Mouse (Mus musculus) forebrain, embryonic 10.5 days (tissue): ENCODE measurements at regions not wholly inside any gene's neighbourhood (a gene's known extent, or its start where the extent isn't known, plus 50 kb on each side); places are given as distances from the start of the nearest gene placed in this dataset.

Experiments
- DNase-seq: peaks from one replicate; pipeline ENCODE4 v3.0.0-alpha.2; 2017; ENCODE audit warnings: low spot score; ENCODE audit errors: extremely low spot score
- H3K27ac ChIP-seq: fragments of 300-500 bp; sonication (generic); 2 replicates; pipeline ENCODE4 v1.5.1; 2016; ENCODE audit warnings: mild to moderate bottlenecking
- H3K27me3 ChIP-seq: fragments of 300-500 bp; sonication (generic); 2 replicates; pipeline ENCODE4 v1.6.1; 2016; ENCODE audit warnings: mild to moderate bottlenecking; ENCODE audit not compliant: poor library complexity, severe bottlenecking
- H3K36me3 ChIP-seq: fragments of 300-500 bp; sonication (generic); replicated peaks from 2 replicates; pipeline ENCODE4 v1.6.1; 2016; ENCODE audit warnings: mild to moderate bottlenecking, moderate library complexity
- H3K4me1 ChIP-seq: fragments of 300-500 bp; sonication (generic); 2 replicates; pipeline ENCODE4 v1.6.1; 2016
- H3K4me3 ChIP-seq: fragments of 300-500 bp; sonication (generic); 2 replicates; pipeline ENCODE4 v1.5.1; 2016; ENCODE audit warnings: mild to moderate bottlenecking, moderate library complexity
- H3K9me3 ChIP-seq: fragments of 300-500 bp; sonication (generic); 2 replicates; pipeline ENCODE4 v1.6.1; 2016; ENCODE audit warnings: mild to moderate bottlenecking, moderate library complexity
- WGBS: fragments of 180-500 bp; shearing (Covaris S2); methylation state at CpG from one replicate; pipeline ENCODE4 v1.1.7; 2016; 5-methylcytosine and 5-hydroxymethylcytosine counted together

- Histone ChIP-seq H3K4me1 (peaks cover 29% of the 10 kb centered on the region), H3K36me3 (no peaks in the 10 kb centered on the region), H3K27me3 (no peaks in the 10 kb centered on the region; the same call in 1 of the 2 replicates), H3K4me3 (no peak overlapping the region), H3K27ac (peak overlapping the region; percentile 63; the same call in 1 of the 2 replicates), H3K9me3 (no peaks in the 10 kb centered on the region)
- WGBS = 61% methylated on average over 4 of the region's 4 CpGs
- DNase-seq = no peak
Observed at GRCm38 (mm10) chr12:54264418-54264733, 60.7 kb upstream of the Egln3 start.

- Histone ChIP-seq H3K27ac (peak overlapping the region; percentile 63; the same call in 1 of the 2 replicates), H3K36me3 (no peaks in the 10 kb centered on the region), H3K9me3 (no peaks in the 10 kb centered on the region), H3K4me3 (no peak overlapping the region), H3K4me1 (peaks cover 29% of the 10 kb centered on the region), H3K27me3 (no peaks in the 10 kb centered on the region; the same call in 1 of the 2 replicates)
- WGBS = 58% methylated on average over 13 of the region's 13 CpGs
- no peak for DNase-seq
Observed at GRCm38 (mm10) chr12:54263733-54264417, 60.2 kb upstream of the Egln3 start.

DNA sequence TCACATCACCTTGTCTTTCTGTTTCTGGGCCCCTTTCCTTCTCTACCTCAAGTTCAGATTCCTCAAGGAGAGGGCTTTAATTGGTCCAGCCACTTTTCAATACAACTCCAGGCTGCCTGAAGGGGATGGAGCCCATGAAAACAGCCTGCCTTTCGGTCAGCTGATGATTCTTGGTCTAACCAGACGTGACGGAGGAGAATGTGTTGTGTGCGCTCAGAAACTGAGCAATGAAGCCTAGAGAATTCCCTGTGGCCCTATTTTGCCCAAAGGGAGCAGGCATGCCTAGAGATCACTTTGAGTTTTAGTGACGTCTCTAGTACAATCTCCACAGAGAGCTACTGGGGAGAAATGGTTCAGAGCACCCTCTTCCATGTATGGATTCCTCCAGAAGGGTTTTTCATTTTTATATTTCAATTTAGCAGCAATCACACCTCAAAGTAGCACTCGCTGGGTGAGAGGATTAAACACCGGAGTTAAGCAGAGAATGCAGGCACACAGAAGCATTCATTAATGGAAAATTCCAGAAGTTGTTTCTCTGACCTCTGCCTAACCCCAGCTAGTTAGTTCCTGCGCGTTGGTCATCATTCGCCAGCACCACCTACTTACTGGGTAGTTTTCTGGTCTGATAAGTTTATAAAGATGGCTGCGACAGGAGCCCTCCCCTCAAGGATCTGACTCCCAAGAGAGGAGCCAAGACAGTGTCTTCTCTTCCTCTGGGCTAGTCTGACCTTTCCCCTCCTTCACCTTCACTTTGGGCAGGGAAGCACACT, 58.8 kb upstream of the Egln3 start:
- Histone ChIP-seq H3K9me3 (no peaks in the 10 kb centered on the region), H3K36me3 (no peaks in the 10 kb centered on the region), H3K27me3 (no peaks in the 10 kb centered on the region; the same call in 1 of the 2 replicates), H3K27ac (no peak overlapping the region), H3K4me3 (no peak overlapping the region), H3K4me1 (peaks cover 35% of the 10 kb centered on the region)
- DNase-seq = no peak
- WGBS = 79% methylated on average over 11 of the region's 11 CpGs

DNA sequence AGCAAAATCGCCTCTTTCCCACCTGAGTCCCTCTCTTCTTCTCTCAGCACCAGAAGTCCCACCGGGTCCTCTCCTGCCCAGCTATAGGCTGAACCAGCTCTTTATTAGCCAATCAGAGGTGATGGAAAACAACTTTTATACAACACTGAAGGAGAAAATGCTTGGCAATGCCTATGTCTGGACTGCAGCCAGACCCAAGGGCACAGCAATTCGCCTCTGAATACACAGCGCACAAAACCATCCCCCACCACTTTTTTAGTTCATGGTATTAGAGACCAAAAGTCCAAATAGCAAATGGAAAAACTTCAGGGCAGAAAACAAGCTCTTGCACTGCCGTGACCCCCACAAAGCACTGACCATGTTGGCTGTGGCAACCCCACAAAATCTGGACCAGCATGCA, 57.8 kb upstream of the Egln3 start:
- H3K4me1 ChIP-seq = peaks cover 35% of the 10 kb centered on the region
- no peaks in the 10 kb centered on the region for H3K9me3 ChIP-seq
- no peaks in the 10 kb centered on the region; the same call in 1 of the 2 replicates for H3K27me3 ChIP-seq
- H3K4me3 ChIP-seq = no peak overlapping the region
- H3K27ac ChIP-seq = no peak overlapping the region
- no peaks in the 10 kb centered on the region for H3K36me3 ChIP-seq
- 91% methylated on average over 5 of the region's 5 CpGs for WGBS
- DNase-seq = no peak

DNA sequence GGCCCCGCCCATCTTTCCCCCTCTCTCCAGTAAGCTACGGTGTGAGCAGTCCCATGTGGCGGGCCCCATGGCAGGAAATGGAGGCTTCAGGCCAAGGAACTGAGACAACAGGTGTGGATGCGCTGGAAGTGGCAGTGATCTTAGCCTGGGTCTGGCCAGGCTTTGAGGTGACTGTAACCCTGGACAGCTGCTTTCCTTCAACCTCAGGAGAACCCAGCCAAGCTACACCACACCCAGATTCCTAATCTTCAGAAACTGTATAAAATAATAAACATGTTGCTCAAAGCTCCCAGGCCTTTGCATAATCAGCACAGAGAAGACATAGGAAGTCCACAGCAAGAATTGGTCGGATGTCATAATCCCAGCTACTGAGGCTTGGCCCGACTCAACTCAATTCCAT, 56.8 kb upstream of the Egln3 start:
- H3K9me3 ChIP-seq = no peaks in the 10 kb centered on the region
- H3K36me3 ChIP-seq = no peaks in the 10 kb centered on the region
- 79% methylated on average over 6 of the region's 6 CpGs for WGBS
- H3K4me1 ChIP-seq = peaks cover 33% of the 10 kb centered on the region
- H3K27ac ChIP-seq = no peak overlapping the region
- no peak overlapping the region for H3K4me3 ChIP-seq
- DNase-seq = no peak
- no peaks in the 10 kb centered on the region; the same call in 1 of the 2 replicates for H3K27me3 ChIP-seq

DNA sequence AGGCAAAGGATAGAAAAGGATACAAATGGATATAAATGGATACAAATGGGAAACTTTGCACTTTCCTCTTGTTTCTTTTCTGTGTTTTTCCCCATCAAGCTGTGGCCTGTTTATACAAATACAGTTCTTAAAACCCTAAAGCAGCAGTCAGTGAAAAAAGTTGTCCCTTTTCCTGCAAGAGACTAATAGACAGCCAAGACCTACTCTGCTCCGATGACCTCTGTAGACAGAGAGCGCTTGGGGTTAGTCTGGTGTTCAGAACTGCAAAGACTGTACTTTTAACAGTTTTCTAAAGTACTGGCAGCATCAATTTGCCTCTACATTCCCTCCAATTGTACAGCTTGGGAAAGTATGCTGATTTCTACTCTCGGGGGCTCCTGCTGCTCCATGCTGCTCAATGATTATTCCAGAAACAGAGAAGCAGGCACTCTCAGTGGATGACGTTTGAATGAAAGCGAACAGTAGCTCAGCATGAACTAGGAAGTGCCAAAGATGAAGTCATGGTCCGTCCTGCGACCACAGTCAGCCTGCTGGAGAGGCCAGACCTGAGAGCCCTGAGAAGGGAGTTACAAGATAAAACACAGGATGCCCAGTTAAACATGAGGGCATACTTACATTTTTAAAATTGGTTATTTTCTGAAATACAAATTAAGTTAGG, 54.2 kb upstream of the Egln3 start:
- DNase-seq = no peak

DNA sequence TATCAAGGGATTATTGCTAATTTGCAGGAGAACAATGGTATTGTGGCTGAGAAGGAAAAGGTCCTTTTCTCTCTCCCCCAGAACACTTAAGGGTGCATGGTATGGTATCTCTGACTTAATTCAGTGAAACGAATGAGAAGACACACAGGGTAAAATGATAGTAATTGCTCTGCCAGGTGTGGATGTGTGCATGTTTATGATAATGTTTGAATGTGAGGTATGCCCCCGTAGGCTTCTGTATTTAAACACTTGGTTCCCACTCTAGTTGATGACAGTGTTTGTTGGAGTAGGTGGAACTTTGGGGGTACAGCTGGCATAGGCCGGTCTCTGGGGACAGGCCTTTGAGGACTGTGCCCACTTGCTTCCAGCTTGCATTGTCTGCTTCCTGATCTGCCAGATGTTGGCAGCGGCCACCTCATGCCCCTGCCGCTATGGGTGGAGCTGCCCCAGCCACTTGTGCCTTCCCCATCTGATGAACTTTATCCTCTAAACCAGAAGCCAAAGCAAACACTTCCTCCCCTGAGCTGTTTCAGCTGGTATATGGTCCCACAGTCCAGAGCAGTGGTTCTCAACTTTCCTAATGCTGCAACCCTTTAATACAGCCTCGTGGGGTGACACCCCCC, 53.0 kb upstream of the Egln3 start:
- Histone ChIP-seq H3K27ac (no peak overlapping the region), H3K4me3 (no peak overlapping the region), H3K27me3 (no peaks in the 10 kb centered on the region; the same call in 1 of the 2 replicates), H3K9me3 (no peaks in the 10 kb centered on the region), H3K36me3 (no peaks in the 10 kb centered on the region), H3K4me1 (peaks cover 5% of the 10 kb centered on the region)
- DNase-seq = no peak
- WGBS = 89% methylated on average over 6 of the region's 6 CpGs

More for the DNA sequence above, 54.2 kb upstream of the Egln3 start:
- no peak overlapping the region for H3K27ac ChIP-seq
- no peaks in the 10 kb centered on the region for H3K9me3 ChIP-seq
- no peaks in the 10 kb centered on the region; the same call in 1 of the 2 replicates for H3K27me3 ChIP-seq
- H3K4me1 ChIP-seq = peaks cover 12% of the 10 kb centered on the region
- no peaks in the 10 kb centered on the region for H3K36me3 ChIP-seq
- H3K4me3 ChIP-seq = no peak overlapping the region
- whole genome bisulfite sequencing = 71% methylated on average over 7 of the region's 7 CpGs
